Mouse (Mus musculus) intestine, postnatal 0 days (tissue): ENCODE measurements around the gene Arel1. TPM values are rescaled to one million over a fixed set of nuclear protein-coding genes. Genes with fewer than 3 reads are reported as not detected.

Source experiments
- ATAC-seq: fragments of 200-750 bp; cut with Nextera tagmentation; 2 replicates; pipeline ENCODE4 v1.8.0; 2017; ENCODE audit warnings: mild to moderate bottlenecking, moderate TSS enrichment, moderate library complexity
- H3K27ac ChIP-seq: fragments of 300-500 bp; sonication (generic); 2 replicates; pipeline ENCODE4 v1.5.1; 2014; ENCODE audit warnings: mild to moderate bottlenecking, low read depth, low read length, moderate library complexity
- H3K27me3 ChIP-seq: fragments of 300-500 bp; sonication (generic); replicated peaks from 2 replicates; pipeline ENCODE4 v1.6.1; 2014; ENCODE audit warnings: low read length, mixed read lengths; ENCODE audit not compliant: control insufficient read depth, insufficient read depth
- H3K36me3 ChIP-seq: fragments of 300-500 bp; sonication (generic); 2 replicates; pipeline ENCODE4 v1.6.1; 2014; ENCODE audit warnings: mild to moderate bottlenecking, moderate library complexity; ENCODE audit not compliant: control insufficient read depth, insufficient read depth
- H3K4me1 ChIP-seq: fragments of 300-500 bp; sonication (generic); replicated peaks from 2 replicates; pipeline ENCODE4 v1.6.1; 2014; ENCODE audit warnings: antibody characterized with exemption, low read length, mixed read lengths; ENCODE audit not compliant: control insufficient read depth, insufficient read depth
- H3K4me2 ChIP-seq: fragments of 300-500 bp; sonication (generic); replicated peaks from 2 replicates; pipeline ENCODE4 v1.6.1; 2014; ENCODE audit warnings: low read depth, mild to moderate bottlenecking, moderate library complexity
- H3K4me3 ChIP-seq: fragments of 300-500 bp; sonication (generic); 2 replicates; pipeline ENCODE4 v1.5.1; 2014; ENCODE audit warnings: low read depth, low read length
- H3K9ac ChIP-seq: fragments of 300-500 bp; sonication (generic); 2 replicates; pipeline ENCODE4 v1.6.1; 2014; ENCODE audit warnings: mild to moderate bottlenecking, low read depth, low read length
- H3K9me3 ChIP-seq: fragments of 300-500 bp; sonication (generic); 2 replicates; pipeline ENCODE4 v1.6.1; 2016; ENCODE audit warnings: mixed run types; ENCODE audit not compliant: control insufficient read depth
- CTCF ChIP-seq: sonication (generic); IDR thresholded peaks from 2 replicates; pipeline ENCODE4 v1.5.1; 2016; ENCODE audit warnings: low read depth, mild to moderate bottlenecking, control low read depth, antibody characterized with exemption, moderate library complexity
- WGBS: fragments of 180-500 bp; shearing (Covaris S2); extraction: QIAGEN DNeasy Blood & Tissue Kit; methylation state at CpG from one replicate; pipeline ENCODE4 v1.1.7; 2014; 5-methylcytosine and 5-hydroxymethylcytosine counted together
- polyA plus RNA-seq: library from polyadenylated mRNA; unstranded; fragments of >200 nt; fragmentation: Nextera tagmentation; extraction: Ambion mirVana; gene quantifications from 2 replicates; pipeline ENCODE4 v1.2.1, GENCODE M21; 2015

Gene Arel1
- polyA plus RNA-seq, 1 experiment from 2014 or later, result 5.1 TPM

DNA sequence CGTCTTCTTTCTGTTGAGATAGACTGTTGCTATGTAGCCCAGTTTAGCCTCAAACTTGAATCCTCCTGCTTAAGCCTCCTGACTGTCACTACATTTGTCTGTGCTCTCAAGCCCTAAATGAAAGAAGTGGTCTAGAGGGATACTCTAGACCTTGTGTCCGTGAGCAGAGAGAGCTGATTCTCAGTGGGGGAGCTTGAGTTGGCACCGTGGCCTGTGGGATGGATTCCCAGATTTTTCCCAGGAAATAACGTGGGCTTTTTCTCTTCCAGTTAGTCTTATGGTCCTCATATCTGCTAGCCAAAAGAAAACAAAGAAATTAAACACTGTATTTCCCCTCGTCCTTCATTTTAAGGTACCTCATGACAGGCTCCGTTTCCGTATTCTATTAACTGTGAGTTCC, 70.4 kb downstream of the Arel1 start:
- WGBS, result 82% methylated on average over 7 of the region's 7 CpGs
- H3K9ac ChIP-seq, result no peak overlapping the region
- no peak overlapping the region for H3K4me2 ChIP-seq
- no peaks in the 10 kb centered on the region for H3K9me3 ChIP-seq
- H3K36me3 ChIP-seq, result no peaks in the 10 kb centered on the region
- TF ChIP-seq CTCF, result no peak
- H3K27me3 ChIP-seq, result no peaks in the 10 kb centered on the region
- no peaks in the 10 kb centered on the region for H3K4me1 ChIP-seq
- no peak overlapping the region for H3K4me3 ChIP-seq
- no peak for ATAC-seq
- no peak overlapping the region for H3K27ac ChIP-seq

DNA sequence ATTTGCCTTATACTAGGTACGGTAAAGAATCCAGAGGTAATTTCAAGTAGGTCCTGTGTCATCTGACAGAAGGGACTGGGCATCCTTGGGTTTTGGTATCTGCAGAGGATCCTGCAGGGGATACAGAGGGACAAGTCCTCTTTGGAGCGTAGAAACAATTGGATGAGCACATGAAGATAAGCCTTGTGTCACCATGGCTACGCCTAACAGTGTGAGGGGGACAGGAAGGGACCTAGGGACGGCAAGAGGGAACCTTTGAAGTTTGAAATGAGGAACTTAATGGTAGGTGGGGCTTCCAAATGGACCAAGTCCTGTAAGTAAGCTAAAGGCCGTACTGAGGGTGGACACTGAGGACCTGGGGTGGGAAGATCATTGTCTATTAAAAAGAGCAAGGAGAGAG, 73.4 kb downstream of the Arel1 start:
- Histone ChIP-seq H3K27me3 (no peaks in the 10 kb centered on the region), H3K4me1 (no peaks in the 10 kb centered on the region), H3K9me3 (no peaks in the 10 kb centered on the region), H3K9ac (no peak overlapping the region), H3K4me2 (no peak overlapping the region), H3K36me3 (no peaks in the 10 kb centered on the region), H3K27ac (no peak overlapping the region), H3K4me3 (no peak overlapping the region)
- ATAC-seq, result no peak
- 62% methylated on average over 5 of the region's 5 CpGs for WGBS
- TF ChIP-seq CTCF, result no peak

DNA sequence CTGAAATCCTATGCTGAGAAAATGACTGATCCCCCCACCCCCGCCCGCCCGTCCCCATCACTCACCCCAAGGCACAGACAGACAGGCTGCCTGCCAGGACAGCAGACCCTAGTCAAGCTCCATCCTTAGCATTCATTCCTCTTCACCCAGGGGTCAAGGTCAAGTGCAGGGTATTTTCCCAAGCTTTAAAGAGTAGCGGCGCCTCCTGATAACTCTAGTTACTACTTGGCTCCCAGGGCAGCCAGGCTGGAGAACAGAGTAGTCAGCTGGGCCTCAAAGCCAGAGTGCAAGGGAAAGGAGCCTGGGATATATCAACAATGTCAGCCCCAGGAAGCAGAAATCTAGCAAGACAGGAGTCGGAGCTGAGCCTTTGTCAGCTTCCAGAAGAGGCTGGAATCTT, 74.5 kb downstream of the Arel1 start:
- Histone ChIP-seq H3K4me3 (no peak overlapping the region), H3K27ac (no peak overlapping the region), H3K27me3 (no peaks in the 10 kb centered on the region), H3K9me3 (no peaks in the 10 kb centered on the region), H3K4me1 (no peaks in the 10 kb centered on the region), H3K4me2 (no peak overlapping the region), H3K36me3 (no peaks in the 10 kb centered on the region), H3K9ac (no peak overlapping the region)
- no peak for TF ChIP-seq CTCF
- WGBS, result 67% methylated on average over 6 of the region's 6 CpGs
- no peak for ATAC-seq

DNA sequence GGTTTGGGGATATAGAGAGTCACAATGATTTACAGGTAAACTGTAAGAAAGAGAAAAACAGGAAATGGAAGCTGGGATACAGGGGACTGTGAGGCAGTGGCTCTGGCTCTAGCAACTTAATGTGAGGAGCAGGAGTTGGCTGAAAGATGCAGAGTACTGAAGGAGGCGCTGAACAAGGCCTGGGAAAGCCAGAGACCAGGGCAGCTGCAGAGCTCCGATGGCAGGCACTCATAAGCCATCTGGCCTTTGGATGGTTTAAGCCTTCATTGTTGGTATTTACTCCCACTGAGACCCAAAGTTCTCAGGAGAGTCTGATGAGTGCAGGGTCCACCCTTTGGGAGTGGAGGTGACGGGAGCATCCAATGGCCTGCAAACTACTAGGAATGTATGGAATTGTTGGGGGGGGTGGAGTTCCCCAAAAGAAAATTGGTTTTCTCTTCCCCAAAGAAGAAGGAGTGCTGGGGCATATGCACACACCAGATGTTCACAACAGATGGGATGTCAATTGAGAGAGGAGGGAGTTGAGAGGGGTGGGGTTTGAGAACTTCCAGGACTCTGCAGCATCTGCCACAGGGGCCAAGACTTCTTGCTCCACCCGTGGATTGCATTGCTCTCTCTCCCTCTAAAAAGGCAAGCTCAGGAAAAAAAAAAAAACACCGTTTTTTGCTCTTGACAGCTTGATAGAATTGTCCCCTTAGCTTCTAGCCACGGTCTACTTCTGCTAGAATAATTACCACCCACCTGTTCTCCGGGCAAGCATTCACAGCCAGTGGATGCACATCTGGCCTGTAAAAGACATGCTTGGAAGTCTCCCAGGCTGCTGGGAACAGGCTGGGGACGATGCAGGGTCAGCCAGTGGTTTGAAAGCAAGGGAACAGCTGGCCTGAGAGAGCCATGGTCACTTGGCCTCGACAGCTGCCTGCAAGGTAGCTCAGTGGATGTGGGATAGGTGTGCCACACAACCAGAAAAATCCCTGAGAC, 76.8 kb downstream of the Arel1 start:
- Histone ChIP-seq H3K36me3 (no peaks in the 10 kb centered on the region), H3K9me3 (no peaks in the 10 kb centered on the region), H3K27ac (no peak overlapping the region), H3K4me2 (no peak overlapping the region), H3K27me3 (no peaks in the 10 kb centered on the region), H3K4me3 (no peak overlapping the region), H3K4me1 (no peaks in the 10 kb centered on the region), H3K9ac (no peak overlapping the region)
- ATAC-seq, result no peak
- 56% methylated on average over 9 of the region's 9 CpGs for WGBS
- TF ChIP-seq CTCF, result no peak

DNA sequence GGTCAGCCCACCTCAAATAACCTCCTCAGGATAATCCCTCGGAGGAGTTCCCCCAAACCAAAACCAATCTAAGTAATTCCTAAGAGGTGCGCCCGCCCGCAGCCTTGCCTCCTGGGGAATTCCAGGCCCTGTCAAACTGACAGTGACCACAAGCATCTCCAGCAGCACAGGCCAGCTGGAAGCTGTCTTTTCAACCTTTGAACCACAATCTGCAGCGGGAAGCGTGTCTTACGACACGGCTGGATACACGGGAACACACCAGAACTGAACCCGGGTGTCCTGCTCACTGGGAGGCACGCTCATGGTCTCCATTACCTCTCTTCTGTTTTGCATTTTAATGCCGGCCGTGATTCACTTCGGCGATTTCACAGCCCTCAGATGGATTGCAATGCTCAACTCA, 80.4 kb downstream of the Arel1 start:
- no peak for TF ChIP-seq CTCF
- no peak overlapping the region for H3K27ac ChIP-seq
- no peak overlapping the region for H3K4me3 ChIP-seq
- 68% methylated on average over 15 of the region's 15 CpGs for WGBS
- H3K36me3 ChIP-seq, result no peaks in the 10 kb centered on the region
- no peak overlapping the region for H3K9ac ChIP-seq
- no peaks in the 10 kb centered on the region for H3K9me3 ChIP-seq
- H3K27me3 ChIP-seq, result no peaks in the 10 kb centered on the region
- ATAC-seq, result no peak
- H3K4me2 ChIP-seq, result no peak overlapping the region
- H3K4me1 ChIP-seq, result no peaks in the 10 kb centered on the region

DNA sequence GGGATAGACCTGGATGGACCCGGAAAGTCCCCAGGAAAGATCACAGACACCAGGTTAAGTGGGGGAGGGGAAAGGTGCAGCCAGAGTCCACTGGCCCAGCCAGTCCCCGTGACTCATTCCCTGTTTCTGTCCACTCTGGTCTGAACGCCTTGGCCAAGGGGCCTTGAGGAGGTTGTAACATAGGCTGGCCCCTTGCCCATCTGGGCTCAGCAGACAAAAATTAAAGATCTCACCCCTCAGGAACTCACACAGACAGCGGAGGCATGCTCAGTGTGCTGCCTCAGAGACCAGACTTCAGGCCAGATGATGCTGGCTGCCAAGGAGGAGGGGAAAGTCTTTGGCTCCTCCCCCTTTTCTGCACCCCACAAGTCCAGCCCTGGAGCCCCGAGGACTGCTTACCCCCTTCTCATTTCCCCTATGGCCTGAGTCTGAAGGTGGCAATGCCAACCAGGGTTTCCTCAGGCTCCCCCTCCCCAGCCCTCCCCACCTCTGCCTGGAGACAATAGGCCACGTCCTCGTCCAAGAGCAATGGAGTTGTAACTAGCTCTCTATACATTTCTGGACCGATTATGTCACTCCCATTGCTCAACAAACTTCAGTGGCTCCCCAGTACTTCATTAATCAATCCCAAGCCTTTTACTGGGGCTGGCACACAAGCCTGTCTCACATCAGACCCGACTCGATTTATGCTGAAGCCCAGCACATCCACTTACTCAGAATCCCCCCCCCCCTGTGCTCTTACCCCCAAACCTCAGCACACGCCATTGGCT, 85.4 kb downstream of the Arel1 start:
- no peak for TF ChIP-seq CTCF
- ATAC-seq, result peak; percentile 47; the same call in 1 of the 2 replicates

More for the DNA sequence above, 85.4 kb downstream of the Arel1 start:
- Histone ChIP-seq H3K9me3 (no peaks in the 10 kb centered on the region), H3K4me3 (no peak overlapping the region), H3K36me3 (no peaks in the 10 kb centered on the region), H3K27ac (no peak overlapping the region), H3K9ac (no peak overlapping the region), H3K4me1 (no peaks in the 10 kb centered on the region), H3K27me3 (peaks cover 10% of the 10 kb centered on the region; the same call in 1 of the 2 replicates), H3K4me2 (no peak overlapping the region)
- WGBS, result 52% methylated on average over 11 of the region's 11 CpGs
